Mouse (Mus musculus): ENCODE data around the gene Pld6. TPM values are rescaled to one million over a fixed set of nuclear protein-coding genes. Genes with fewer than 3 reads are reported as not detected.

The Pld6 gene
- polyA plus RNA-seq, 1 experiment from 2014 or later, result 2.1 TPM

GRCm38 (mm10) chr11:59760796-59761195, 26.6 kb downstream of the Pld6 start:
- H3K27ac ChIP-seq (ENCODE audit: low read length), result no peak overlapping the region
- no peak overlapping the region for H3K4me3 ChIP-seq (ENCODE audit: low read depth, low read length)
- 86% methylated on average over 6 of the region's 6 CpGs for WGBS (ENCODE audit: insufficient replicate concordance)
- no peak for ATAC-seq (ENCODE audit: low read depth)
- H3K9ac ChIP-seq (ENCODE audit: low read depth, low read length), result no peak overlapping the region
- H3K27me3 ChIP-seq (ENCODE audit: control insufficient read depth, insufficient read depth, low read depth, low read length), result no peaks in the 10 kb centered on the region
- no peaks in the 10 kb centered on the region for H3K9me3 ChIP-seq (replicated peaks; ENCODE audit: control insufficient read depth, low read length)
- no peaks in the 10 kb centered on the region for H3K4me1 ChIP-seq (ENCODE audit: control insufficient read depth, low read depth, low read length)
- H3K36me3 ChIP-seq (ENCODE audit: control insufficient read depth, insufficient read depth), result peaks cover 10% of the 10 kb centered on the region
- H3K4me2 ChIP-seq (ENCODE audit: low read depth, low read length), result no peak overlapping the region

- H3K4me3 ChIP-seq (ENCODE audit: low read depth, low read length), result no peak overlapping the region
- no peaks in the 10 kb centered on the region for H3K4me1 ChIP-seq (ENCODE audit: control insufficient read depth, low read depth, low read length)
- no peaks in the 10 kb centered on the region for H3K9me3 ChIP-seq (replicated peaks; ENCODE audit: control insufficient read depth, low read length)
- H3K9ac ChIP-seq (ENCODE audit: low read depth, low read length), result no peak overlapping the region
- no peak for ATAC-seq (ENCODE audit: low read depth)
- no peaks in the 10 kb centered on the region for H3K27me3 ChIP-seq (ENCODE audit: control insufficient read depth, insufficient read depth, low read depth, low read length)
- H3K36me3 ChIP-seq (ENCODE audit: control insufficient read depth, insufficient read depth), result peaks cover 10% of the 10 kb centered on the region
- no peak overlapping the region for H3K4me2 ChIP-seq (ENCODE audit: low read depth, low read length)
- 50% methylated on average over 2 of the region's 2 CpGs for WGBS (ENCODE audit: insufficient replicate concordance)
- no peak overlapping the region for H3K27ac ChIP-seq (ENCODE audit: low read length)
Measured at GRCm38 (mm10) chr11:59759626-59760025, 27.8 kb downstream of the Pld6 start.

GRCm38 (mm10) chr11:59759178-59759577, 28.3 kb downstream of the Pld6 start:
- no peaks in the 10 kb centered on the region for H3K27me3 ChIP-seq (ENCODE audit: control insufficient read depth, insufficient read depth, low read depth, low read length)
- H3K4me3 ChIP-seq (ENCODE audit: low read depth, low read length), result no peak overlapping the region
- H3K9me3 ChIP-seq (replicated peaks; ENCODE audit: control insufficient read depth, low read length), result no peaks in the 10 kb centered on the region
- no peak overlapping the region for H3K27ac ChIP-seq (ENCODE audit: low read length)
- no peak for ATAC-seq (ENCODE audit: low read depth)
- peaks cover 10% of the 10 kb centered on the region for H3K36me3 ChIP-seq (ENCODE audit: control insufficient read depth, insufficient read depth)
- H3K4me2 ChIP-seq (ENCODE audit: low read depth, low read length), result no peak overlapping the region
- no peaks in the 10 kb centered on the region for H3K4me1 ChIP-seq (ENCODE audit: control insufficient read depth, low read depth, low read length)
- WGBS (ENCODE audit: insufficient replicate concordance), result 68% methylated on average over 4 of the region's 4 CpGs
- H3K9ac ChIP-seq (ENCODE audit: low read depth, low read length), result no peak overlapping the region

- H3K36me3 ChIP-seq (ENCODE audit: control insufficient read depth, insufficient read depth), result peaks cover 10% of the 10 kb centered on the region
Measured at GRCm38 (mm10) chr11:59758191-59758985, 29.1 kb downstream of the Pld6 start.

GRCm38 (mm10) chr11:59756351-59756750, 31.1 kb downstream of the Pld6 start:
- Histone ChIP-seq H3K9ac (ENCODE audit: low read depth, low read length) (no peak overlapping the region), H3K27me3 (ENCODE audit: control insufficient read depth, insufficient read depth, low read depth, low read length) (no peaks in the 10 kb centered on the region), H3K36me3 (ENCODE audit: control insufficient read depth, insufficient read depth) (peaks cover 10% of the 10 kb centered on the region), H3K4me3 (ENCODE audit: low read depth, low read length) (no peak overlapping the region), H3K27ac (ENCODE audit: low read length) (no peak overlapping the region), H3K4me2 (ENCODE audit: low read depth, low read length) (no peak overlapping the region), H3K9me3 (replicated peaks; ENCODE audit: control insufficient read depth, low read length) (no peaks in the 10 kb centered on the region), H3K4me1 (ENCODE audit: control insufficient read depth, low read depth, low read length) (no peaks in the 10 kb centered on the region)
- 79% methylated on average over 4 of the region's 4 CpGs for WGBS (ENCODE audit: insufficient replicate concordance)
- no peak for ATAC-seq (ENCODE audit: low read depth)

More at GRCm38 (mm10) chr11:59758191-59758985, 29.1 kb downstream of the Pld6 start:
- H3K27ac ChIP-seq (ENCODE audit: low read length), result no peak overlapping the region
- H3K4me3 ChIP-seq (ENCODE audit: low read depth, low read length), result no peak overlapping the region
- 0 out of 2 replicates have a peak, but pooled peaks have one; percentile 11 for ATAC-seq (ENCODE audit: low read depth)
- WGBS (ENCODE audit: insufficient replicate concordance), result 68% methylated on average over 9 of the region's 9 CpGs
- H3K9me3 ChIP-seq (replicated peaks; ENCODE audit: control insufficient read depth, low read length), result no peaks in the 10 kb centered on the region
- H3K4me1 ChIP-seq (ENCODE audit: control insufficient read depth, low read depth, low read length), result no peaks in the 10 kb centered on the region
- no peak overlapping the region for H3K4me2 ChIP-seq (ENCODE audit: low read depth, low read length)
- H3K27me3 ChIP-seq (ENCODE audit: control insufficient read depth, insufficient read depth, low read depth, low read length), result no peaks in the 10 kb centered on the region
- no peak overlapping the region for H3K9ac ChIP-seq (ENCODE audit: low read depth, low read length)

- WGBS (ENCODE audit: insufficient replicate concordance), result 65% methylated on average over 6 of the region's 6 CpGs
- Histone ChIP-seq H3K36me3 (ENCODE audit: control insufficient read depth, insufficient read depth) (peaks cover 10% of the 10 kb centered on the region), H3K9ac (ENCODE audit: low read depth, low read length) (no peak overlapping the region)
Measured at GRCm38 (mm10) chr11:59754504-59754903, 32.9 kb downstream of the Pld6 start.

DNA sequence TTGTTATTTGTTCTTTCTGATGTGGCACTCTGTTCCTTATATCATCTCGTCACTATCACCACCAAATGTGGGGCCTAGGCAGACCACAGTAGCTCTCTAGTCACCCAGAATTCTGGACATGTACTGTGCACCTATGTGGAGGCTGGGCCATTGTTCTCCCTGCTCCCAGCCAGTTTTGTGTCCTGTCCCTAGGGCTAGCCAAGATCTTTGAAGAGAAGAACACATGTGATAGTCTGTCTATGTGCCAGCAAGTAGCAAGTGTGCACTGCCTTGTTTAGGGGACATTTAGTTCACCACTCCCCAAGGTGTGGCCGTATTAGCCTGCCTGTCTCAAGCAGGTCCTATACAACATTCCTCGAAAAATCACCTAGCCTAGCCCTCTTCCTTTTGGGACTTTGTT, 38.4 kb downstream of the Pld6 start:
- 79% methylated on average over 3 of the region's 3 CpGs for WGBS (ENCODE audit: insufficient replicate concordance)
- no peak overlapping the region for H3K4me2 ChIP-seq (ENCODE audit: low read depth, low read length)
- H3K9me3 ChIP-seq (replicated peaks; ENCODE audit: control insufficient read depth, low read length), result no peaks in the 10 kb centered on the region
- no peak overlapping the region for H3K9ac ChIP-seq (ENCODE audit: low read depth, low read length)
- H3K4me1 ChIP-seq (ENCODE audit: control insufficient read depth, low read depth, low read length), result no peaks in the 10 kb centered on the region
- no peak for ATAC-seq (ENCODE audit: low read depth)
- H3K27ac ChIP-seq (ENCODE audit: low read length), result no peak overlapping the region
- H3K36me3 ChIP-seq (ENCODE audit: control insufficient read depth, insufficient read depth), result no peaks in the 10 kb centered on the region; the same call in none of the 2 replicates
- H3K4me3 ChIP-seq (ENCODE audit: low read depth, low read length), result no peak overlapping the region
- H3K27me3 ChIP-seq (ENCODE audit: control insufficient read depth, insufficient read depth, low read depth, low read length), result no peaks in the 10 kb centered on the region

More at GRCm38 (mm10) chr11:59754504-59754903, 32.9 kb downstream of the Pld6 start:
- no peaks in the 10 kb centered on the region for H3K27me3 ChIP-seq (ENCODE audit: control insufficient read depth, insufficient read depth, low read depth, low read length)
- H3K9me3 ChIP-seq (replicated peaks; ENCODE audit: control insufficient read depth, low read length), result no peaks in the 10 kb centered on the region
- no peak overlapping the region for H3K27ac ChIP-seq (ENCODE audit: low read length)
- no peaks in the 10 kb centered on the region for H3K4me1 ChIP-seq (ENCODE audit: control insufficient read depth, low read depth, low read length)
- H3K4me2 ChIP-seq (ENCODE audit: low read depth, low read length), result no peak overlapping the region
- no peak for ATAC-seq (ENCODE audit: low read depth)
- H3K4me3 ChIP-seq (ENCODE audit: low read depth, low read length), result no peak overlapping the region

- WGBS (ENCODE audit: insufficient replicate concordance), result 71% methylated on average over 2 of the region's 2 CpGs
- Histone ChIP-seq H3K9ac (ENCODE audit: low read depth, low read length) (no peak overlapping the region), H3K4me3 (ENCODE audit: low read depth, low read length) (no peak overlapping the region), H3K4me1 (ENCODE audit: control insufficient read depth, low read depth, low read length) (no peaks in the 10 kb centered on the region), H3K27ac (ENCODE audit: low read length) (no peak overlapping the region), H3K4me2 (ENCODE audit: low read depth, low read length) (no peak overlapping the region), H3K27me3 (ENCODE audit: control insufficient read depth, insufficient read depth, low read depth, low read length) (no peaks in the 10 kb centered on the region), H3K36me3 (ENCODE audit: control insufficient read depth, insufficient read depth) (no peaks in the 10 kb centered on the region; the same call in 1 of the 2 replicates), H3K9me3 (replicated peaks; ENCODE audit: control insufficient read depth, low read length) (no peaks in the 10 kb centered on the region)
- ATAC-seq (ENCODE audit: low read depth), result no peak
Measured at GRCm38 (mm10) chr11:59746614-59747013, 40.8 kb downstream of the Pld6 start.

GRCm38 (mm10) chr11:59745851-59746250, 41.6 kb downstream of the Pld6 start:
- H3K4me3 ChIP-seq (ENCODE audit: low read depth, low read length), result no peak overlapping the region
- H3K27me3 ChIP-seq (ENCODE audit: control insufficient read depth, insufficient read depth, low read depth, low read length), result no peaks in the 10 kb centered on the region
- H3K4me2 ChIP-seq (ENCODE audit: low read depth, low read length), result no peak overlapping the region
- H3K4me1 ChIP-seq (ENCODE audit: control insufficient read depth, low read depth, low read length), result no peaks in the 10 kb centered on the region
- 58% methylated on average over 5 of the region's 5 CpGs for WGBS (ENCODE audit: insufficient replicate concordance)
- H3K9me3 ChIP-seq (replicated peaks; ENCODE audit: control insufficient read depth, low read length), result no peaks in the 10 kb centered on the region
- no peak for ATAC-seq (ENCODE audit: low read depth)
- no peak overlapping the region for H3K27ac ChIP-seq (ENCODE audit: low read length)
- H3K36me3 ChIP-seq (ENCODE audit: control insufficient read depth, insufficient read depth), result no peaks in the 10 kb centered on the region; the same call in none of the 2 replicates
- no peak overlapping the region for H3K9ac ChIP-seq (ENCODE audit: low read depth, low read length)
